Mouse (Mus musculus) myocyte (in vitro differentiated cells): ENCODE data around the gene Wrb.

Experiments used
- CEBPB ChIP-seq: IDR thresholded peaks from 2 replicates; pipeline ENCODE4 v1.6.1; 2011; ENCODE audit warnings: mild to moderate bottlenecking, moderate library complexity; ENCODE audit not compliant: poor library complexity, insufficient read depth, severe bottlenecking
- E2F4 ChIP-seq: IDR thresholded peaks from one replicate; pipeline ENCODE4 v1.6.1; 2011; ENCODE audit warnings: mild to moderate bottlenecking, control low read depth, moderate library complexity; ENCODE audit not compliant: insufficient read depth
- MAX ChIP-seq: IDR thresholded peaks from one replicate; pipeline ENCODE4 v1.6.1; 2011; ENCODE audit warnings: low read depth, mild to moderate bottlenecking, control low read depth
- MYOD1 ChIP-seq, 3 experiments: IDR thresholded peaks; one replicate each; pipeline ENCODE4 v1.6.1; 2011; ENCODE audit warnings: control low read depth in 2 of 3, low read depth in 2 of 3, mild to moderate bottlenecking in 2 of 3, moderate library complexity in 1 of 3; ENCODE audit not compliant: insufficient read length in 2 of 3, control insufficient read depth in 1 of 3
- MYOG ChIP-seq, 3 experiments: IDR thresholded peaks; one replicate each; pipeline ENCODE4 v1.6.1; 2011; ENCODE audit warnings: control low read depth in 2 of 3, low read depth in 2 of 3, mild to moderate bottlenecking in 2 of 3; ENCODE audit not compliant: insufficient read length in 2 of 3, control insufficient read depth in 1 of 3, insufficient read depth in 1 of 3
- POLR2A ChIP-seq: IDR thresholded peaks from one replicate; pipeline ENCODE4 v1.6.1; 2011; ENCODE audit warnings: low read depth, mild to moderate bottlenecking, control low read depth, moderate library complexity; ENCODE audit not compliant: insufficient read length
- REST ChIP-seq: IDR thresholded peaks from one replicate; pipeline ENCODE4 v1.6.1; 2011; ENCODE audit warnings: mild to moderate bottlenecking, control low read depth, moderate library complexity; ENCODE audit not compliant: insufficient read depth, insufficient read length
- SRF ChIP-seq: IDR thresholded peaks from one replicate; pipeline ENCODE4 v1.6.1; 2011; ENCODE audit warnings: low read depth; ENCODE audit not compliant: control insufficient read depth, insufficient read length
- TCF12 ChIP-seq: IDR thresholded peaks from one replicate; pipeline ENCODE4 v1.6.1; 2011; ENCODE audit warnings: mild to moderate bottlenecking, control low read depth; ENCODE audit not compliant: poor library complexity, insufficient read depth, severe bottlenecking
- TCF3 ChIP-seq: IDR thresholded peaks from one replicate; pipeline ENCODE4 v1.6.1; 2011; ENCODE audit warnings: low read depth, control low read depth; ENCODE audit not compliant: insufficient read length
- USF1 ChIP-seq: IDR thresholded peaks from one replicate; pipeline ENCODE4 v1.6.1; 2011; ENCODE audit warnings: low read depth, mild to moderate bottlenecking, control low read depth, moderate library complexity

DNA sequence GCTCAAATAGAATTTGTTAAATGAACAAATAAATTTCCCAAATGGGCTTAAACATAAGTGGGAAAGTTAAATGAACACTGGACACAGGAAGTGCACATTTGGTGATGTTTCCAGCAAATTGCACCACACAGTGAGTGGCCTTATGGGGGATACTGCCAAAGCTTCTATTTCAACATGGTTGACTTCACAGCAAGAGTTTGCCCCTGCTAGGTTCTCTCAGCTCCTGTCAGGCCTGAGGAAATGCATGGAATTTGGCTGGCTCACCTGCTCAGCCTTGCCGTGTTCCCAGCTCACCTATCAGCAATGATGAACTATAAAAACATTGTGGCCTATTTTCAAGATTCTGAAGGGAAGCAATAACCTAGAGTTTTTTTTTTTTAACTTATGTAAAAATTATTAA is 15.7 kb downstream of the Wrb start:
- TF ChIP-seq MAX (no peak), CEBPB (no peak), POLR2A (no peak), MYOD1 (IDR thresholded peaks at IDR 0.05; ENCODE audit: control insufficient read depth in 1 of 3, insufficient read length in 2 of 3, low read depth in 2 of 3) (no peak), USF1 (no peak), TCF12 (no peak), SRF (no peak), E2F4 (no peak), TCF3 (no peak), MYOG (IDR thresholded peaks at IDR 0.05; ENCODE audit: control insufficient read depth in 1 of 3, insufficient read depth in 1 of 3, insufficient read length in 2 of 3, low read depth in 2 of 3) (no peak), REST (no peak)
